Mouse (Mus musculus) bone marrow, adult 2 months (tissue): ENCODE data around the gene Tarm1.

Experiments
- CTCF ChIP-seq: fragments of 200-500 bp; IDR thresholded peaks from 2 replicates; pipeline ENCODE4 v1.5.1; 2011; ENCODE audit warnings: low read length, control low read depth; ENCODE audit not compliant: control insufficient read depth, insufficient read depth
- POLR2A ChIP-seq: fragments of 200-500 bp; IDR thresholded peaks from 2 replicates; pipeline ENCODE4 v1.6.1; 2011; ENCODE audit warnings: low read depth, mild to moderate bottlenecking, control low read depth, low read length, borderline replicate concordance; ENCODE audit not compliant: control insufficient read depth

GRCm38 (mm10) chr7:3450671-3451070 lies 51.8 kb downstream of the Tarm1 start:
- no peak for TF ChIP-seq CTCF
- no peak for TF ChIP-seq POLR2A
